Mouse (Mus musculus): ENCODE measurements around the gene Fam129b. TPM values are rescaled to one million over a fixed set of nuclear protein-coding genes. Genes with fewer than 3 reads are reported as not detected.

Fam129b gene
- polyA plus RNA-seq, 1 experiment from 2014 or later, result 39.0 TPM

GRCm38 (mm10) chr2:32914896-32915295, 39.0 kb downstream of the Fam129b start:
- peak overlapping the region; percentile 69 for H3K27ac ChIP-seq (replicated peaks; ENCODE audit: low read depth, low read length)
- 43% methylated on average over 3 of the region's 3 CpGs for WGBS
- no peaks in the 10 kb centered on the region; the same call in 1 of the 2 replicates for H3K4me1 ChIP-seq (ENCODE audit: control insufficient read depth, insufficient read depth, low read length)
- peak overlapping the region; percentile 40 for H3K9ac ChIP-seq (ENCODE audit: low read depth, low read length)
- peaks cover 66% of the 10 kb centered on the region for H3K36me3 ChIP-seq (ENCODE audit: control insufficient read depth, insufficient read depth, low read length)
- no peak overlapping the region for H3K4me3 ChIP-seq (ENCODE audit: low read depth, low read length)
- no peaks in the 10 kb centered on the region for H3K27me3 ChIP-seq (replicated peaks; ENCODE audit: control insufficient read depth, insufficient read depth, low read length)
- DNase-seq (ENCODE audit: low spot score) (peak; percentile 63), ATAC-seq (ENCODE audit: low read depth) (no peak; the same call in 1 of the 2 replicates)
- no peaks in the 10 kb centered on the region for H3K9me3 ChIP-seq (ENCODE audit: control insufficient read depth, low read length)
- H3K4me2 ChIP-seq (ENCODE audit: low read depth, low read length), result no peak overlapping the region

GRCm38 (mm10) chr2:32917526-32917925, 41.6 kb downstream of the Fam129b start:
- no peak overlapping the region for H3K9ac ChIP-seq (ENCODE audit: low read depth, low read length)
- H3K4me1 ChIP-seq (ENCODE audit: control insufficient read depth, insufficient read depth, low read length), result no peaks in the 10 kb centered on the region; the same call in 1 of the 2 replicates
- no peaks in the 10 kb centered on the region for H3K9me3 ChIP-seq (ENCODE audit: control insufficient read depth, low read length)
- WGBS, result 78% methylated on average over 11 of the region's 11 CpGs
- no peak overlapping the region for H3K4me2 ChIP-seq (ENCODE audit: low read depth, low read length)
- no peak for DNase-seq (ENCODE audit: low spot score)
- H3K4me3 ChIP-seq (ENCODE audit: low read depth, low read length), result no peak overlapping the region
- no peaks in the 10 kb centered on the region for H3K27me3 ChIP-seq (replicated peaks; ENCODE audit: control insufficient read depth, insufficient read depth, low read length)
- ATAC-seq (ENCODE audit: low read depth), result no peak
- no peak overlapping the region for H3K27ac ChIP-seq (replicated peaks; ENCODE audit: low read depth, low read length)
- H3K36me3 ChIP-seq (ENCODE audit: control insufficient read depth, insufficient read depth, low read length), result peaks cover 70% of the 10 kb centered on the region

- H3K9me3 ChIP-seq (ENCODE audit: control insufficient read depth, low read length), result no peaks in the 10 kb centered on the region
- no peak overlapping the region for H3K9ac ChIP-seq (ENCODE audit: low read depth, low read length)
- H3K4me3 ChIP-seq (ENCODE audit: low read depth, low read length), result no peak overlapping the region
- 40% methylated on average over 9 of the region's 9 CpGs for WGBS
- H3K4me1 ChIP-seq (ENCODE audit: control insufficient read depth, insufficient read depth, low read length), result no peaks in the 10 kb centered on the region; the same call in 1 of the 2 replicates
- H3K4me2 ChIP-seq (ENCODE audit: low read depth, low read length), result no peak overlapping the region
- DNase-seq (ENCODE audit: low spot score) (no peak), ATAC-seq (ENCODE audit: low read depth) (no peak)
- H3K36me3 ChIP-seq (ENCODE audit: control insufficient read depth, insufficient read depth, low read length), result peaks cover 70% of the 10 kb centered on the region
- no peak overlapping the region for H3K27ac ChIP-seq (replicated peaks; ENCODE audit: low read depth, low read length)
- H3K27me3 ChIP-seq (replicated peaks; ENCODE audit: control insufficient read depth, insufficient read depth, low read length), result no peaks in the 10 kb centered on the region
Observed at GRCm38 (mm10) chr2:32918391-32918790, 42.5 kb downstream of the Fam129b start.

DNA sequence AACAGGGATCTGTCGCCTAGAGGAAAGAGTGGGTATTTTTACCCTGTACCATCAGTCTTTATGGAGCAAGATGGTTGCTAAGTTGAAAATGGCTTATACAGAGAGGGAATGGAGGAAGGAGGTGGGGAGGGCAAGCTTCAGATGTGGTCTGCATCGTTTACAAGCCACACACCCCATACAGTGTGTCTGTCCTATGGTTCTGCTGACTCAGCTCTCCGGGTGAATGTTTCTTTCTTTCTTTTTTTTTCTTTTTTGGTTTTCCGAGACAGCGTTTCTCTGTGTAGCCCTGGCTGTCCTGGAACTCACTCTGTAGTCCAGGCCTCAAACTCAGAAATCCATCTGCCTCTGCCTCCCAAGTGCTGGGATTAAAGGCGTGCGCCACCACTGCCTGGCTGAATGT, 45.3 kb downstream of the Fam129b start:
- ATAC-seq (ENCODE audit: low read depth) (no peak), DNase-seq (ENCODE audit: low spot score) (no peak)
- H3K4me2 ChIP-seq (ENCODE audit: low read depth, low read length), result no peak overlapping the region
- H3K9ac ChIP-seq (ENCODE audit: low read depth, low read length), result no peak overlapping the region
- no peaks in the 10 kb centered on the region for H3K4me1 ChIP-seq (ENCODE audit: control insufficient read depth, insufficient read depth, low read length)
- H3K4me3 ChIP-seq (ENCODE audit: low read depth, low read length), result no peak overlapping the region
- no peaks in the 10 kb centered on the region for H3K9me3 ChIP-seq (ENCODE audit: control insufficient read depth, low read length)
- WGBS, result 81% methylated on average over 7 of the region's 7 CpGs
- no peak overlapping the region for H3K27ac ChIP-seq (replicated peaks; ENCODE audit: low read depth, low read length)
- peaks cover 80% of the 10 kb centered on the region for H3K36me3 ChIP-seq (ENCODE audit: control insufficient read depth, insufficient read depth, low read length)
- H3K27me3 ChIP-seq (replicated peaks; ENCODE audit: control insufficient read depth, insufficient read depth, low read length), result no peaks in the 10 kb centered on the region

GRCm38 (mm10) chr2:32921801-32922380, 46.0 kb downstream of the Fam129b start:
- peaks cover 83% of the 10 kb centered on the region for H3K36me3 ChIP-seq (ENCODE audit: control insufficient read depth, insufficient read depth, low read length)
- ATAC-seq (ENCODE audit: low read depth) (no peak), DNase-seq (ENCODE audit: low spot score) (no peak)
- H3K4me2 ChIP-seq (ENCODE audit: low read depth, low read length), result no peak overlapping the region
- WGBS, result 88% methylated on average over 15 of the region's 15 CpGs
- no peaks in the 10 kb centered on the region for H3K27me3 ChIP-seq (replicated peaks; ENCODE audit: control insufficient read depth, insufficient read depth, low read length)
- no peak overlapping the region for H3K4me3 ChIP-seq (ENCODE audit: low read depth, low read length)
- no peak overlapping the region for H3K27ac ChIP-seq (replicated peaks; ENCODE audit: low read depth, low read length)
- no peak overlapping the region for H3K9ac ChIP-seq (ENCODE audit: low read depth, low read length)
- H3K9me3 ChIP-seq (ENCODE audit: control insufficient read depth, low read length), result no peaks in the 10 kb centered on the region
- no peaks in the 10 kb centered on the region for H3K4me1 ChIP-seq (ENCODE audit: control insufficient read depth, insufficient read depth, low read length)

GRCm38 (mm10) chr2:32922564-32922963, 46.6 kb downstream of the Fam129b start:
- no peak overlapping the region for H3K9ac ChIP-seq (ENCODE audit: low read depth, low read length)
- H3K9me3 ChIP-seq (ENCODE audit: control insufficient read depth, low read length), result no peaks in the 10 kb centered on the region
- 91% methylated on average over 12 of the region's 13 CpGs for WGBS
- DNase-seq (ENCODE audit: low spot score) (no peak), ATAC-seq (ENCODE audit: low read depth) (no peak)
- no peak overlapping the region for H3K4me2 ChIP-seq (ENCODE audit: low read depth, low read length)
- no peak overlapping the region for H3K27ac ChIP-seq (replicated peaks; ENCODE audit: low read depth, low read length)
- H3K36me3 ChIP-seq (ENCODE audit: control insufficient read depth, insufficient read depth, low read length), result peaks cover 83% of the 10 kb centered on the region
- no peaks in the 10 kb centered on the region for H3K4me1 ChIP-seq (ENCODE audit: control insufficient read depth, insufficient read depth, low read length)
- H3K27me3 ChIP-seq (replicated peaks; ENCODE audit: control insufficient read depth, insufficient read depth, low read length), result no peaks in the 10 kb centered on the region
- no peak overlapping the region for H3K4me3 ChIP-seq (ENCODE audit: low read depth, low read length)

DNA sequence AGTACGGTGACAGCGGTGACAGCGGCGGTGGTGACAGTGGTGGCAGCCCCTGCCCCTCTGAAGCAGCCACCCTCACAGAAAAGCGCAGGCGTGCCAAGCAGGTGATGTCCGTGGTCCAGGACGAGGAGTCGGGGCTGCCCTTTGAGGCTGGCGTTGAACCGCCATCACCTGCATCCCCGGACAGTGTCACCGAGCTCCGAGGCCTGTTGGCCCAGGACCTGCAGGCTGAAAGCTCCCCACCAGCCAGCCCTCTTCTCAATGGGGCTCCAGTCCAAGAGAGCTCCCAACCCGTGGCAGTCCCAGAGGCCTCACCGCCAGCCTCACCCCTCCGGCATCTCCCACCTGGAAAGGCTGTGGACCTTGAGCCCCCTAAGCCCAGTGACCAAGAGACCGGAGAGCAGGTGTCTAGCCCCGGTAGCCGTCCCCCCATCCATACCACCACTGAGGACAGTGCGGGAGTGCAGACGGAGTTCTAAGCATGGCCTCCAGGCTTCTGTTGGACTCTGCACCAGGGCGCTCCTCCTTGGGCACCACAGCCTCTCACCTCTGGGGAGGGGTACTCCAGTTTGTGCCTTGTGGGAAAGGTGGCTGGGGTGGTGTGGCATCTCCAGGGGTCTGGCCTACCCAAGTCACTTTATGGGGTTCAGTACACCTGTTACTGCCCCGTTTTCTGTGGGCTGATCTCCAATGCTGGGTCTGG, 47.8 kb downstream of the Fam129b start:
- Histone ChIP-seq H3K4me3 (ENCODE audit: low read depth, low read length) (no peak overlapping the region), H3K36me3 (ENCODE audit: control insufficient read depth, insufficient read depth, low read length) (peaks cover 75% of the 10 kb centered on the region), H3K9me3 (ENCODE audit: control insufficient read depth, low read length) (no peaks in the 10 kb centered on the region), H3K27ac (replicated peaks; ENCODE audit: low read depth, low read length) (no peak overlapping the region), H3K4me1 (ENCODE audit: control insufficient read depth, insufficient read depth, low read length) (no peaks in the 10 kb centered on the region), H3K4me2 (ENCODE audit: low read depth, low read length) (no peak overlapping the region), H3K9ac (ENCODE audit: low read depth, low read length) (no peak overlapping the region), H3K27me3 (replicated peaks; ENCODE audit: control insufficient read depth, insufficient read depth, low read length) (no peaks in the 10 kb centered on the region)
- ATAC-seq (ENCODE audit: low read depth) (no peak), DNase-seq (ENCODE audit: low spot score) (no peak)
- 92% methylated on average over 22 of the region's 24 CpGs for WGBS

GRCm38 (mm10) chr2:32924306-32924844, 48.5 kb downstream of the Fam129b start:
- Histone ChIP-seq H3K9ac (ENCODE audit: low read depth, low read length) (no peak overlapping the region), H3K27me3 (replicated peaks; ENCODE audit: control insufficient read depth, insufficient read depth, low read length) (no peaks in the 10 kb centered on the region), H3K4me2 (ENCODE audit: low read depth, low read length) (no peak overlapping the region), H3K4me3 (ENCODE audit: low read depth, low read length) (no peak overlapping the region), H3K27ac (replicated peaks; ENCODE audit: low read depth, low read length) (no peak overlapping the region), H3K36me3 (ENCODE audit: control insufficient read depth, insufficient read depth, low read length) (peaks cover 75% of the 10 kb centered on the region), H3K4me1 (ENCODE audit: control insufficient read depth, insufficient read depth, low read length) (no peaks in the 10 kb centered on the region), H3K9me3 (ENCODE audit: control insufficient read depth, low read length) (no peaks in the 10 kb centered on the region)
- ATAC-seq (ENCODE audit: low read depth) (no peak), DNase-seq (ENCODE audit: low spot score) (no peak)
- WGBS, result 76% methylated on average over 10 of the region's 10 CpGs
